Mouse (Mus musculus): ENCODE results near the gene Dst. TPM values are rescaled to one million over a fixed set of nuclear protein-coding genes. Genes with fewer than 3 reads are reported as not detected.
A peak's percentile ranks its signal among the peaks of the same experiment; 100 is the strongest.

Dst gene
- polyA plus RNA-seq, 1 experiment: 49.7 TPM

GRCm38 (mm10) chr1:34309396-34309795 lies 401.4 kb downstream of the Dst start:
- Histone ChIP-seq H3K36me3 (ENCODE audit: control insufficient read depth, insufficient read depth) (peaks cover 29% of the 10 kb centered on the region), H3K27me3 (ENCODE audit: control insufficient read depth, insufficient read depth, insufficient read length) (no peaks in the 10 kb centered on the region), H3K4me2 (ENCODE audit: low read depth) (no peak overlapping the region), H3K4me3 (no peak overlapping the region), H3K79me2 (ENCODE audit: control insufficient read depth, insufficient read depth) (no peaks in the 10 kb centered on the region), H3ac (ENCODE audit: control insufficient read depth, insufficient read length) (no peak overlapping the region)
- no peak for TF ChIP-seq TCF12 (IDR thresholded peaks at IDR 0.05; ENCODE audit: insufficient read depth, poor library complexity, severe bottlenecking)
- no peak for TF ChIP-seq MAX (IDR thresholded peaks at IDR 0.05; ENCODE audit: low read depth)
- no peak for TF ChIP-seq E2F4 (IDR thresholded peaks at IDR 0.05; ENCODE audit: insufficient read depth)
- no peak for TF ChIP-seq TCF3 (IDR thresholded peaks at IDR 0.05; ENCODE audit: insufficient read length, low read depth)
- peak; percentile 81 for TF ChIP-seq POLR2AphosphoS2 (IDR thresholded peaks at IDR 0.05; ENCODE audit: insufficient read length, low read depth)

- no peak overlapping the region for H3K4me2 ChIP-seq (ENCODE audit: low read depth)
- no peaks in the 10 kb centered on the region for H3K79me2 ChIP-seq (ENCODE audit: control insufficient read depth, insufficient read depth)
- peaks cover 21% of the 10 kb centered on the region for H3K36me3 ChIP-seq (ENCODE audit: control insufficient read depth, insufficient read depth)
- H3K27me3 ChIP-seq (ENCODE audit: control insufficient read depth, insufficient read depth, insufficient read length): no peaks in the 10 kb centered on the region
- no peak overlapping the region for H3K4me3 ChIP-seq
- TF ChIP-seq E2F4 (IDR thresholded peaks at IDR 0.05; ENCODE audit: insufficient read depth) (no peak), REST (IDR thresholded peaks at IDR 0.05; ENCODE audit: insufficient read depth, insufficient read length) (no peak), POLR2AphosphoS2 (IDR thresholded peaks at IDR 0.05; ENCODE audit: insufficient read length, low read depth) (peak; percentile 23), TCF12 (IDR thresholded peaks at IDR 0.05; ENCODE audit: insufficient read depth, poor library complexity, severe bottlenecking) (no peak)
- no peak overlapping the region for H3ac ChIP-seq (ENCODE audit: control insufficient read depth, insufficient read length)
These were observed 402.7 kb downstream of the Dst start for GRCm38 (mm10) chr1:34310532-34311250.

GRCm38 (mm10) chr1:34312806-34313205 lies 404.8 kb downstream of the Dst start:
- H3K4me3 ChIP-seq: no peak overlapping the region
- TF ChIP-seq POLR2A (IDR thresholded peaks at IDR 0.05; ENCODE audit: insufficient read length, low read depth) (no peak), SRF (IDR thresholded peaks at IDR 0.05; ENCODE audit: control insufficient read depth, insufficient read length, low read depth) (peak; percentile 75)

GRCm38 (mm10) chr1:34315381-34315780 lies 407.4 kb downstream of the Dst start:
- Histone ChIP-seq H3K36me3 (ENCODE audit: control insufficient read depth, insufficient read depth) (no peaks in the 10 kb centered on the region), H3K79me2 (ENCODE audit: control insufficient read depth, insufficient read depth) (no peaks in the 10 kb centered on the region), H3K27me3 (ENCODE audit: control insufficient read depth, insufficient read depth, insufficient read length) (no peaks in the 10 kb centered on the region), H3ac (ENCODE audit: control insufficient read depth, insufficient read length) (no peak overlapping the region), H3K4me3 (no peak overlapping the region), H3K4me2 (ENCODE audit: low read depth) (no peak overlapping the region)
- no peak for TF ChIP-seq MYOG (IDR thresholded peaks at IDR 0.05; ENCODE audit: control insufficient read depth in 1 of 3, insufficient read depth in 1 of 3, insufficient read length in 2 of 3, low read depth in 2 of 3)

More at GRCm38 (mm10) chr1:34312806-34313205, 404.8 kb downstream of the Dst start:
- H3K36me3 ChIP-seq (ENCODE audit: control insufficient read depth, insufficient read depth): peaks cover 10% of the 10 kb centered on the region
- H3K4me2 ChIP-seq (ENCODE audit: low read depth): no peak overlapping the region
- H3ac ChIP-seq (ENCODE audit: control insufficient read depth, insufficient read length): no peak overlapping the region
- H3K27me3 ChIP-seq (ENCODE audit: control insufficient read depth, insufficient read depth, insufficient read length): no peaks in the 10 kb centered on the region
- no peaks in the 10 kb centered on the region for H3K79me2 ChIP-seq (ENCODE audit: control insufficient read depth, insufficient read depth)

- no peak for TF ChIP-seq POLR2A (IDR thresholded peaks at IDR 0.05; ENCODE audit: insufficient read length, low read depth)
- TF ChIP-seq MYOG (IDR thresholded peaks at IDR 0.05; ENCODE audit: control insufficient read depth in 1 of 3, insufficient read depth in 1 of 3, insufficient read length in 2 of 3, low read depth in 2 of 3): no peak
- no peak for TF ChIP-seq TCF12 (IDR thresholded peaks at IDR 0.05; ENCODE audit: insufficient read depth, poor library complexity, severe bottlenecking)
- no peak for TF ChIP-seq MAX (IDR thresholded peaks at IDR 0.05; ENCODE audit: low read depth)
- no peak for TF ChIP-seq POLR2AphosphoS2 (IDR thresholded peaks at IDR 0.05; ENCODE audit: insufficient read length, low read depth)
- TF ChIP-seq SRF (IDR thresholded peaks at IDR 0.05; ENCODE audit: control insufficient read depth, insufficient read length, low read depth): no peak
- no peak for TF ChIP-seq REST (IDR thresholded peaks at IDR 0.05; ENCODE audit: insufficient read depth, insufficient read length)
- no peak for TF ChIP-seq TCF3 (IDR thresholded peaks at IDR 0.05; ENCODE audit: insufficient read length, low read depth)
- no peak for TF ChIP-seq E2F4 (IDR thresholded peaks at IDR 0.05; ENCODE audit: insufficient read depth)
- no peak for TF ChIP-seq CEBPB (IDR thresholded peaks at IDR 0.05; ENCODE audit: insufficient read depth, poor library complexity, severe bottlenecking)
- no peak for TF ChIP-seq USF1 (IDR thresholded peaks at IDR 0.05; ENCODE audit: low read depth)
- no peak for TF ChIP-seq MYOD1 (IDR thresholded peaks at IDR 0.05; ENCODE audit: control insufficient read depth in 1 of 3, insufficient read length in 2 of 3, low read depth in 2 of 3)
- Histone ChIP-seq H3ac (ENCODE audit: control insufficient read depth, insufficient read length) (no peak overlapping the region), H3K79me2 (ENCODE audit: control insufficient read depth, insufficient read depth) (no peaks in the 10 kb centered on the region), H3K4me2 (ENCODE audit: low read depth) (no peak overlapping the region), H3K4me3 (no peak overlapping the region), H3K36me3 (ENCODE audit: control insufficient read depth, insufficient read depth) (no peaks in the 10 kb centered on the region), H3K27me3 (ENCODE audit: control insufficient read depth, insufficient read depth, insufficient read length) (no peaks in the 10 kb centered on the region)
These were observed 416.2 kb downstream of the Dst start for GRCm38 (mm10) chr1:34324255-34324654.

GRCm38 (mm10) chr1:34328606-34329005 lies 420.6 kb downstream of the Dst start:
- Histone ChIP-seq H3ac (ENCODE audit: control insufficient read depth, insufficient read length) (no peak overlapping the region), H3K36me3 (ENCODE audit: control insufficient read depth, insufficient read depth) (no peaks in the 10 kb centered on the region), H3K4me3 (no peak overlapping the region), H3K79me2 (ENCODE audit: control insufficient read depth, insufficient read depth) (no peaks in the 10 kb centered on the region), H3K27me3 (ENCODE audit: control insufficient read depth, insufficient read depth, insufficient read length) (peaks cover 7% of the 10 kb centered on the region), H3K4me2 (ENCODE audit: low read depth) (no peak overlapping the region)
- TF ChIP-seq E2F4 (IDR thresholded peaks at IDR 0.05; ENCODE audit: insufficient read depth) (no peak), USF1 (IDR thresholded peaks at IDR 0.05; ENCODE audit: low read depth) (no peak), MYOG (IDR thresholded peaks at IDR 0.05; ENCODE audit: control insufficient read depth in 1 of 3, insufficient read depth in 1 of 3, insufficient read length in 2 of 3, low read depth in 2 of 3) (no peak), MYOD1 (IDR thresholded peaks at IDR 0.05; ENCODE audit: control insufficient read depth in 1 of 3, insufficient read length in 2 of 3, low read depth in 2 of 3) (no peak), TCF3 (IDR thresholded peaks at IDR 0.05; ENCODE audit: insufficient read length, low read depth) (no peak), REST (IDR thresholded peaks at IDR 0.05; ENCODE audit: insufficient read depth, insufficient read length) (no peak)

Measured in myocyte (in vitro differentiated cells).